Mouse (Mus musculus) brain, embryonic 14.5 days (tissue): ENCODE results near the gene Gapt.

Experiments
- CTCF ChIP-seq: fragments of 200-500 bp; IDR thresholded peaks from 2 replicates; pipeline ENCODE4 v1.5.1; 2012; ENCODE audit warnings: inconsistent platforms, mild to moderate bottlenecking, moderate library complexity, borderline replicate concordance; ENCODE audit not compliant: insufficient read depth, insufficient read length; ENCODE audit errors: extremely low read depth
- POLR2A ChIP-seq: fragments of 200-500 bp; IDR thresholded peaks from 2 replicates; pipeline ENCODE4 v1.6.1; 2012; ENCODE audit warnings: mild to moderate bottlenecking, inconsistent platforms, borderline replicate concordance; ENCODE audit not compliant: poor library complexity, insufficient read depth, insufficient read length, severe bottlenecking; ENCODE audit errors: extremely low read depth

DNA sequence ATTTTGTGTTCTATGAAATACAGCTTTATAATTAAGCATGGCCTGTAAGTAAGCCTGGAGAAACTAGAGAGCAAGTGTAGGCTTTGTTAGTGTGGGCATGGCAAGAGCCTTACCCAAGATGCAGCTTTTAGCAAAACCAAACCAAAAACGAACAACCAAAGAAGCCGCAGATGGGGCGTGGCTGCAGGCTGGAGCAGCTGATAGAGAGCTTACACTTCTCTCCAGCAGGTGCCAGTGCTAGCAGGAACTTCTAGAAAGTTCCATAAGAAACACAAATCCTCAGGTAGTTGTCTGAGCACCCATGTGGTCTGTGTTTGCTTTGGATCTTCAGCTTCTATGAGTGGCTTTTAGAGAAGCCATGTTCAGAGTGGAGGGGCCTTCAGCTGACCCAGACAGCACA lies 9.5 kb upstream of the Gapt start:
- TF ChIP-seq CTCF: no peak
- no peak for TF ChIP-seq POLR2A
